Mouse (Mus musculus) heart, postnatal 4 days (tissue): Measurements from ENCODE around the gene Psors1c2. TPM values are rescaled to one million over a fixed set of nuclear protein-coding genes. Genes with fewer than 3 reads are reported as not detected.
"Not testable (repeated sequence)": the region's sequence is repeated elsewhere in the genome, so short reads cannot be mapped to it uniquely, and the experiment has no call there.

Experiments used
- DNase-seq: peaks from one replicate; pipeline ENCODE4 v3.0.0; 2021
- total RNA-seq, 2 experiments: library from RNA; stranded (reverse); gene quantifications; 2 replicates each; pipeline ENCODE4 v1.2.3; 2021

Gene Psors1c2
- not detected for total RNA-seq

GRCm38 (mm10) chr17:35532901-35533300 lies at the start of gene Psors1c2:
Gene Psors1c2 (plus strand): TSS chr17:35533201.
- no peak for DNase-seq

GRCm38 (mm10) chr17:35484066-35484465 lies 48.9 kb upstream of the Psors1c2 start:
- peak; percentile 73 for DNase-seq

- peak; percentile 53 for DNase-seq
Measured at GRCm38 (mm10) chr17:35485702-35486101, 47.3 kb upstream of the Psors1c2 start.

GRCm38 (mm10) chr17:35486726-35487125 lies 46.3 kb upstream of the Psors1c2 start:
- no peak for DNase-seq

- DNase-seq, result no peak
Measured at GRCm38 (mm10) chr17:35488041-35488440, 45.0 kb upstream of the Psors1c2 start.

- DNase-seq, result no peak
Measured at GRCm38 (mm10) chr17:35490320-35490719, 42.7 kb upstream of the Psors1c2 start.

- no peak for DNase-seq
Measured at GRCm38 (mm10) chr17:35497124-35497523, 35.9 kb upstream of the Psors1c2 start.

GRCm38 (mm10) chr17:35502226-35502625 lies 30.8 kb upstream of the Psors1c2 start:
- no peak for DNase-seq

GRCm38 (mm10) chr17:35502762-35503161 lies 30.2 kb upstream of the Psors1c2 start:
- DNase-seq, result no peak

GRCm38 (mm10) chr17:35503849-35504248 lies 29.2 kb upstream of the Psors1c2 start:
- DNase-seq, result no peak

GRCm38 (mm10) chr17:35504628-35505481 lies 28.1 kb upstream of the Psors1c2 start:
- DNase-seq, result no peak

GRCm38 (mm10) chr17:35505776-35506175 lies 27.2 kb upstream of the Psors1c2 start, which contains the start of gene Pou5f1:
Gene Pou5f1 (plus strand): TSS chr17:35506018.
- no peak for DNase-seq

GRCm38 (mm10) chr17:35506881-35507280 lies 26.1 kb upstream of the Psors1c2 start:
- DNase-seq, result no peak

- DNase-seq, result no peak
Measured at GRCm38 (mm10) chr17:35507556-35508260, 25.3 kb upstream of the Psors1c2 start.

GRCm38 (mm10) chr17:35508279-35508678 lies 24.7 kb upstream of the Psors1c2 start:
- not testable (repeated sequence) for DNase-seq

- DNase-seq, result peak; percentile 54
Measured at GRCm38 (mm10) chr17:35509284-35509683, 23.7 kb upstream of the Psors1c2 start.

GRCm38 (mm10) chr17:35512916-35513626 lies 19.9 kb upstream of the Psors1c2 start:
- DNase-seq, result no peak

GRCm38 (mm10) chr17:35513886-35514285 lies 19.1 kb upstream of the Psors1c2 start:
- peak; percentile 87 for DNase-seq

GRCm38 (mm10) chr17:35514756-35515155 lies 18.2 kb upstream of the Psors1c2 start:
- DNase-seq, result no peak

- peak; percentile 37 for DNase-seq
Measured at GRCm38 (mm10) chr17:35515911-35516640, 16.9 kb upstream of the Psors1c2 start.

GRCm38 (mm10) chr17:35516652-35517500 lies 16.1 kb upstream of the Psors1c2 start, which contains the start of the genes Tcf19 and Cchcr1:
Gene Tcf19 (minus strand): TSS chr17:35516824.
Gene Cchcr1 (plus strand): TSS chr17:35517100.
- peak; percentile 97 for DNase-seq
